Mouse (Mus musculus): ENCODE measurements around the gene Itfg1.
"Not testable (repeated sequence)": the region's sequence is repeated elsewhere in the genome, so short reads cannot be mapped to it uniquely, and the experiment has no call there.

Gene Itfg1

DNA sequence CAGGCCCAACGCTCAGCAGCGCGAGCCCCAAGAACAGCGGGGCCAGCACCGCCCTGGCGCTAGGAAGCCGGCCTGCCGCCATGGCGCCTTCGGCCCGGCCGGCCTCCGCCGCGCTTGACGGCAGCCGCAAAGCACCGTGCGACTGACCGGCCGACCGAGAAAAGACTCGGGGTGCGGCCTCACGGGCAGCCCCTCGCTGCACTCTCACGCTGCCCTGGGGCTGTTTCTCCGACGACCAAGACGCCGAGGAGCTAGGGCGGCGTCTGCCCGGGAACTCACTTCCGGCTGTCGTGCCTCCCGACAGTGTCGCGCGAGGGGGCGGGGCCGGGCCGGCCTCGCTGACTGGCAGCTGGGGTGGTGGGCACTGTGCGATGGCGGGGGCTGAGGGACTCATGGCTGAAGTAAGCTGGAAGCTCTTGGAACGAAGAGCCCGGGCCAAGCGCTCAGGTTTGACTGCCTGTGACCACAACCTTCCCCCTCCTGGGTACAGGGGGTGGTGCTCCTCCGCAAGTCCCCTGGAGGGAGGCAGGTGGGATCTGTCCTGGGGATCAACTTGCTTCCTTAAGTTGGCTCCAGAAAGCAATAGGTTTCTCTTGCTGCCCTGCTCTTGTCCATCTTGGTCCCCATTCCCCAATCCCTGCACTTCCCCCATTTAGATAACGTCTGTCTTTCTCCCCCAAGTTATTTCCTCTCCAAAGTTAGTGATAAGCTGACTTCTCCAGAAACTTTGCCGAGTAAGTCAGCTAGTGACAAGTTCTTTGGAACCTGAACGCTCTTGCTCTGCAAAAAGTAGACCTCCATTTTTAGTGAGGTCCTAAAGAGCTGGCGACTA lies at the start of gene Itfg1, which contains the start of gene Phkb:
Gene Itfg1, minus strand, starts transcription at position 265 of the 832 bp plus-strand sequence.
Gene Phkb, plus strand, starts transcription at position 303 of the 832 bp plus-strand sequence.
- peak; percentile 87 to 92 for DNase-seq (ENCODE audit: low spot score in 2 of 2)

GRCm38 (mm10) chr8:85884811-85885210 lies 44.1 kb upstream of the Itfg1 start:
- no peak for DNase-seq (ENCODE audit: low spot score in 2 of 2)

- no peak for DNase-seq (ENCODE audit: low spot score in 2 of 2)
These were observed 38.9 kb upstream of the Itfg1 start for GRCm38 (mm10) chr8:85879624-85880023.

DNA sequence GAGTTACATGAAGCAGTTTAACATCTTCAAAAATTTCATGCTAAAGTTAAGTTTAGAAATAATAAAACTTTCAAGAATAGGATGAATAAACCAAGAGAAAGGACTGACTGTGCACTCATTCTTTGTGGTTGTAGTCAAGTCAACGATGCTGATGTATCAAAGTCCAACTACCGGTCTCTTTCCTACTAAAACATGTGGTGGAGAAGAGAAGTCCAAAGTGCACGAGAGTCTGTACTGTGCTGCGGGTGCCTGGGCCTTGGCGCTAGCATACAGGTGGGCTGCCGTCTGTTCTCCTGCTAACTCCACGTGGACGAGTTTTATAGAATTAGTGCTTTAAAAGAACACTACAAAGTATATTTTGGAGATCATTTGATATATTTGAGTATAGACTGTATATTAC lies 37.3 kb upstream of the Itfg1 start:
- no peak for DNase-seq (ENCODE audit: low spot score in 2 of 2)

- DNase-seq (ENCODE audit: low spot score in 2 of 2), result peak in 1 of 2 experiments; percentile 12
These were observed 30.9 kb upstream of the Itfg1 start for GRCm38 (mm10) chr8:85871660-85872059.

GRCm38 (mm10) chr8:85862381-85862780 lies 21.7 kb upstream of the Itfg1 start:
- no peak for DNase-seq (ENCODE audit: low spot score in 2 of 2)

- DNase-seq (ENCODE audit: low spot score in 2 of 2), result no peak
These were observed 19.9 kb upstream of the Itfg1 start for GRCm38 (mm10) chr8:85860612-85861011.

DNA sequence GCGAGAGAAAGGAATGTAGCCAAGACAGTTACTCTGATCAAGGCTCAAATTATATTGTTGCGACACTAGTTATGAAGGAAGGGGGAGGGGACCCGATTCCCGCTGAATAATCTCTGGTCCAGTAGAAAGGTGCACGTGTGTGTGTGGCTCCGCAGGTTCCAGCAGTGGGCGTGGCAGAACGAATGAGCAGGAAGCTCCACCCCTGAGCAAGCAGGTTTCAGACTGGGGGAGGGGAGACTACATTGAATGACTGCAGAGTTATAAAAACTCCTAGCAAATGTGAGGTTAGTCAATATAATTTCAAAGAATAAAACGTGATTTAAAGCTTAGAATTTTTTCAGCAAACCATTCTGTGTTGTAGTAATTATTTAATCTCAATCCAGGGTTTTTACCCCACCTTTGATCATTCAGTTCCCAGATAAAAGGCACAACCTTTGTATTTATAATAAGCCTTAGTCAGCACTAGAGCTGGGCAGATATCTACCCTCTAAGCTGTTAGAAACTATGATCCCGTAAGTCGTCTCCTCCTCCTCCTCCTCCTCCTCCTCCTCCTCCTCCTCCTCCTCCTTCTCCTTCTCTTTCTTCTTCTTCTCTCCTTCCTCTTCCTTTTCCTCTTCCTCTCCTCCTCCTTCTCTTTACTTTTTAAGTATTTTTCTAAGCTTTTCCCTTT lies 16.6 kb upstream of the Itfg1 start:
- not testable (repeated sequence) for DNase-seq (ENCODE audit: low spot score in 2 of 2)

- DNase-seq (ENCODE audit: low spot score in 2 of 2), result no peak
These were observed 13.8 kb upstream of the Itfg1 start for GRCm38 (mm10) chr8:85854220-85855123.

DNA sequence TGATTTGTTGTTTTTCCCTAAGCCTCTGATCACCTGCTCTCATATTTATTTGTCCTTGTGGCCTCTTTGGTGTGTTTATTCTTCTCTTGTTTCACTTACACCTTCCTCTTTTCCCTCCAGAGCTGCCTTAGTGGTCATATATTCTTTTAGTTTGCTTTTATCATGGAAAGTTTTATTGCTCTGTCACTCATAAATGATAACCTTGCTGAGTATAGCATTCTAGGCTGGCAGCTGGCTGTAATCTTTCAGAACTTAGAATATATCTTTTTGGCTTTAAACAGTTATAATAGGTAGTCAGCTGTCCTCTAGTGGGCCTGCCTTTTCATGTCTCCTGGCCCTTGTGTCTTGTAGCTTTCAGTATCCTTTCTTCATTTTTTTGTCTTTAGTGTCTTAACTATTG lies 5.2 kb upstream of the Itfg1 start:
- DNase-seq (ENCODE audit: low spot score in 2 of 2), result no peak

GRCm38 (mm10) chr8:85841489-85841795 lies 721 bp upstream of the Itfg1 start:
- DNase-seq (ENCODE audit: low spot score in 2 of 2), result no peak

GRCm38 (mm10) chr8:85839916-85840656 lies 635 bp downstream of the Itfg1 start:
- DNase-seq (ENCODE audit: low spot score in 2 of 2), result no peak

GRCm38 (mm10) chr8:85813621-85814020 lies 27.1 kb downstream of the Itfg1 start:
- DNase-seq (ENCODE audit: low spot score in 2 of 2), result no peak

DNA sequence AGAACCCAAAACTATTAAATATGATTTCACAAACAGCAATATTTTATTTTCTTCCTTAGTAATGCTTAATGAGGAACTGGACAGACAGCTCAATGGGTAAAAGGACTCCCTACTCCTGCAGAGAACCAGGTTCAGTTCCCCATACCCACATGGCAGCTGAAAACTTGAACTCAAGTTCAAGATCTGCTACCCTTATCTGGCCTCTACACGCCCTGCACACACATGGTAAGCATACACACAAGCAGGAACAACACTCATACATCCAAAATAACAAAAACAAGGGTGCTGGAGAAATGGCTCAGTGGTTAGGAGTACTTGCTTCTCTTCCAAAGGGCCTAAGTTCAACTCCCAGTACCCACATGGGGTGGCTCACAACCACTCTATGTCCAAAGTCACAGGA lies 39.3 kb downstream of the Itfg1 start:
- DNase-seq (ENCODE audit: low spot score in 2 of 2), result no peak

- no peak for DNase-seq (ENCODE audit: low spot score in 2 of 2)
These were observed 40.6 kb downstream of the Itfg1 start for GRCm38 (mm10) chr8:85800164-85800563.

GRCm38 (mm10) chr8:85796392-85796791 lies 44.3 kb downstream of the Itfg1 start:
- DNase-seq (ENCODE audit: low spot score in 2 of 2), result not testable (repeated sequence)

GRCm38 (mm10) chr8:85788341-85788740 lies 52.4 kb downstream of the Itfg1 start:
- DNase-seq (ENCODE audit: low spot score in 2 of 2), result no peak

DNA sequence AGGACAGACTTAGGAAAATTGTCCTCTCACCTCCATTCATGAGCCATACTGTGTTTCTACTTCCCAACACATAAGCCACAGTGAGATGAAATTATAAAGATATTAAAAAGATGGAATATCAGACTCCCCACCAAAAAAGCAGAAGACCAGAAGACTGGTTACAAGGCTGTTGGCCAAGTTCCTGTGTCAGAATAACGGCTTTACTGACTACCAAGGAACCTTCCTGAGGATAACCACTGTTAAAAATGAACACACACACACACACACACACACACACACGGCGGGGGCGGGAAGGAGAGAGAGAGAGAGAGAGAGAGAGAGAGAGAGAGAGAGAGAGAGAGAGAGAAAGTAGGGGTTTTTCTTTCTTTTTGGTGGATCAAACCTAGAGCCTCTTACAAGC lies 52.8 kb downstream of the Itfg1 start:
- no peak for DNase-seq (ENCODE audit: low spot score in 2 of 2)

GRCm38 (mm10) chr8:85785506-85785905 lies 55.2 kb downstream of the Itfg1 start:
- DNase-seq (ENCODE audit: low spot score in 2 of 2), result no peak

DNA sequence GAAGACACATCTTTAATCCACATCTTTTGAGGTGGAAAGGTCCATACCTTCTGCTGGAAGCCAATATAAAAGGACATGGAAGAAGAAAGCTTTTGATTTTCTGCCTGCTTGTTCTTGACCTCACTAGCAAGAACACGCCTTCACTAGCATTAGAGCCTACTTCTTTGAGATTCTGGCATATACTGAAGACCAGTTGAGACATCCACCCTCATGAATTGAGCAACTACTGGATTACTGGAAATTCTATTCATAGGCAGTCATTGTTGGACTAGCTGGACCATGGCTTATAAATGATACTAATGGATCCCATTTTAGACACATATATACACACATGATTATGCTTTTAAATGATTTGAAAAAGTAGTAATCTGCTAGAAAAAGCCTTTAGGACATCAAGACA lies 56.9 kb downstream of the Itfg1 start:
- no peak for DNase-seq (ENCODE audit: low spot score in 2 of 2)

- no peak for DNase-seq (ENCODE audit: low spot score in 2 of 2)
These were observed 60.6 kb downstream of the Itfg1 start for GRCm38 (mm10) chr8:85780091-85780490.

Measured in urinary bladder, postnatal 36 days (tissue).